8 mouse cellular contexts compared by ENCODE assay signal in genomic region chr15:100494647-100495046, GRCm38 (mm10). TPM values are rescaled to one million over a fixed set of nuclear protein-coding genes. Genes with fewer than 3 reads are reported as not detected.
DNase-seq lines count a peak whose midpoint lies in the region; ATAC-seq and TF ChIP-seq lines count a peak whose summit lies in the region.

No protein-coding gene starts in this region.

- WGBS in forebrain, postnatal 0 days, result under 1% methylated on average over 26 of the region's 29 CpGs
- under 1% methylated on average over 29 of the region's 29 CpGs for WGBS in limb, embryonic 12.5 days

- H3K27me3 ChIP-seq in forebrain, postnatal 0 days (ENCODE audit: insufficient read depth, low read length), result no peaks in the 10 kb centered on the region
- H3K27me3 ChIP-seq in limb, embryonic 12.5 days, result no peaks in the 10 kb centered on the region
- no peaks in the 10 kb centered on the region for H3K27me3 ChIP-seq in myocyte (ENCODE audit: control insufficient read depth, insufficient read depth, insufficient read length)

- H3K4me1 ChIP-seq in forebrain, postnatal 0 days (ENCODE audit: insufficient read depth), result peaks cover 27% of the 10 kb centered on the region
- H3K4me1 ChIP-seq in limb, embryonic 12.5 days (replicated peaks), result peaks cover 36% of the 10 kb centered on the region

- peak overlapping the region; percentile 55 for H3K4me2 ChIP-seq in forebrain, postnatal 0 days (ENCODE audit: low read depth)
- peak overlapping the region; percentile 91 for H3K4me2 ChIP-seq in limb, embryonic 12.5 days
- peak overlapping the region; percentile 99 for H3K4me2 ChIP-seq in myocyte (ENCODE audit: low read depth)

- no peaks in the 10 kb centered on the region for H3K36me3 ChIP-seq in forebrain, postnatal 0 days (ENCODE audit: insufficient read depth)
- H3K36me3 ChIP-seq in limb, embryonic 12.5 days, result peaks cover 2% of the 10 kb centered on the region; the same call in 1 of the 2 replicates
- H3K36me3 ChIP-seq in myocyte (ENCODE audit: control insufficient read depth, insufficient read depth), result no peaks in the 10 kb centered on the region

- H3ac ChIP-seq in myocyte (ENCODE audit: control insufficient read depth, insufficient read length), result peak overlapping the region; percentile 78

- peak overlapping the region; percentile 97 for H3K9ac ChIP-seq in forebrain, postnatal 0 days
- H3K9ac ChIP-seq in limb, embryonic 12.5 days (replicated peaks), result peak overlapping the region; percentile 96

- H3K27ac ChIP-seq in forebrain, postnatal 0 days (ENCODE audit: low read depth, low read length), result peak overlapping the region; percentile 98
- peak overlapping the region; percentile 97 for H3K27ac ChIP-seq in limb, embryonic 12.5 days

- DNase-seq in cerebellum, postnatal 36 days, result no peak
- peak; percentile 74 for DNase-seq in retina, embryonic 14.5 days (ENCODE audit: low spot score)
- no peak for DNase-seq in retina, postnatal 1 day
- DNase-seq in forebrain, postnatal 0 days, result no peak
- DNase-seq in gastrocnemius, adult 18-20 months (ENCODE audit: low spot score), result no peak

- H3K9me3 ChIP-seq in forebrain, postnatal 0 days (ENCODE audit: low read length), result no peaks in the 10 kb centered on the region
- H3K9me3 ChIP-seq in limb, embryonic 12.5 days, result no peaks in the 10 kb centered on the region

- peak overlapping the region; percentile 95 for H3K4me3 ChIP-seq in forebrain, postnatal 0 days (ENCODE audit: low read depth, low read length)
- H3K4me3 ChIP-seq in limb, embryonic 12.5 days (replicated peaks), result peak overlapping the region; percentile 88
- H3K4me3 ChIP-seq in myocyte, result peak overlapping the region; percentile 56

- ATAC-seq in cerebellum, adult (ENCODE audit: insufficient number of reproducible peaks, low FRiP score, low TSS enrichment), result peak; percentile 59
- peak; percentile 83 for ATAC-seq in forebrain, postnatal 0 days
- ATAC-seq in limb, embryonic 12.5 days (ENCODE audit: insufficient number of reproducible peaks, insufficient read depth, low FRiP score, low TSS enrichment, low read depth), result peak; percentile 82

- H3K79me2 ChIP-seq in myocyte (ENCODE audit: control insufficient read depth, insufficient read depth), result peaks cover 50% of the 10 kb centered on the region

- TF ChIP-seq CTCF in forebrain, postnatal 0 days (IDR thresholded peaks at IDR 0.05; ENCODE audit: low read depth), result no peak

- TF ChIP-seq POLR2A in myocyte (IDR thresholded peaks at IDR 0.05; ENCODE audit: insufficient read length, low read depth), result no peak

TF ChIP-seq in myocyte, 11 proteins besides CTCF, POLR2A, EP300 and RAD21:
- TF ChIP-seq SRF (IDR thresholded peaks at IDR 0.05; ENCODE audit: control insufficient read depth, insufficient read length, low read depth) (no peak), E2F4 (IDR thresholded peaks at IDR 0.05; ENCODE audit: insufficient read depth) (no peak), MYOD1 (IDR thresholded peaks at IDR 0.05; ENCODE audit: control insufficient read depth in 1 of 3, insufficient read length in 2 of 3, low read depth in 2 of 3) (no peak), TCF12 (IDR thresholded peaks at IDR 0.05; ENCODE audit: insufficient read depth, poor library complexity, severe bottlenecking) (no peak), POLR2AphosphoS2 (IDR thresholded peaks at IDR 0.05; ENCODE audit: insufficient read length, low read depth) (no peak), TCF3 (IDR thresholded peaks at IDR 0.05; ENCODE audit: insufficient read length, low read depth) (no peak), CEBPB (IDR thresholded peaks at IDR 0.05; ENCODE audit: insufficient read depth, poor library complexity, severe bottlenecking) (no peak), USF1 (IDR thresholded peaks at IDR 0.05; ENCODE audit: low read depth) (no peak), MAX (IDR thresholded peaks at IDR 0.05; ENCODE audit: low read depth) (no peak), REST (IDR thresholded peaks at IDR 0.05; ENCODE audit: insufficient read depth, insufficient read length) (no peak), MYOG (IDR thresholded peaks at IDR 0.05; ENCODE audit: control insufficient read depth in 1 of 3, insufficient read depth in 1 of 3, insufficient read length in 2 of 3, low read depth in 2 of 3) (no peak)

RNA-seq across cellular contexts. Expression of gene Csrnp2, which starts 0.6 kb away (rescaled TPM):
- total RNA-seq in forebrain, postnatal 0 days (2014; rRNA removed), result 56.8 and 67.1 TPM in 2 replicates
- polyA plus RNA-seq in forebrain, postnatal 0 days (2015; fragmentation: Nextera tagmentation; extraction: Ambion mirVana), result 29.4 and 36.3 TPM in 2 replicates
- polyA plus RNA-seq in limb, embryonic 12.5 days (2016; fragmentation: Nextera tagmentation; extraction: Ambion mirVana), result 34.1 and 34.4 TPM in 2 replicates
- polyA plus RNA-seq in myocyte (2012; fragmentation: generic; extraction: Trizol), result 9.2 TPM
- 1 to 10 TPM; 3.2 to 3.7 TPM for total RNA-seq in gastrocnemius, adult 18-20 months (2021)

RNA-seq across cellular contexts. Expression of gene Letmd1, which starts 25.8 kb away (rescaled TPM):
- total RNA-seq in forebrain, postnatal 0 days (2014; rRNA removed), result 70.5 and 87.8 TPM in 2 replicates
- polyA plus RNA-seq in forebrain, postnatal 0 days (2015; fragmentation: Nextera tagmentation; extraction: Ambion mirVana), result 45.3 and 52.5 TPM in 2 replicates
- 28.1 and 29.3 TPM in 2 replicates for polyA plus RNA-seq in limb, embryonic 12.5 days (2016; fragmentation: Nextera tagmentation; extraction: Ambion mirVana)
- 24.8 TPM for polyA plus RNA-seq in myocyte (2012; fragmentation: generic; extraction: Trizol)
- 1 to 10 TPM; 6.7 to 7.5 TPM for total RNA-seq in gastrocnemius, adult 18-20 months (2021)

RNA-seq across cellular contexts. Expression of gene Tfcp2, which starts 57.2 kb away (rescaled TPM):
- total RNA-seq in forebrain, postnatal 0 days (2014; rRNA removed), result 25.5 and 34.5 TPM in 2 replicates
- polyA plus RNA-seq in forebrain, postnatal 0 days (2015; fragmentation: Nextera tagmentation; extraction: Ambion mirVana), result 18.2 and 29.0 TPM in 2 replicates
- polyA plus RNA-seq in limb, embryonic 12.5 days (2016; fragmentation: Nextera tagmentation; extraction: Ambion mirVana), result 42.5 and 44.4 TPM in 2 replicates
- polyA plus RNA-seq in myocyte (2012; fragmentation: generic; extraction: Trizol), result 15.0 TPM
- 10 to 100 TPM; 11.3 to 11.5 TPM for total RNA-seq in gastrocnemius, adult 18-20 months (2021)
